Mouse (Mus musculus): ENCODE data around the gene Ubc.

Ubc gene

DNA sequence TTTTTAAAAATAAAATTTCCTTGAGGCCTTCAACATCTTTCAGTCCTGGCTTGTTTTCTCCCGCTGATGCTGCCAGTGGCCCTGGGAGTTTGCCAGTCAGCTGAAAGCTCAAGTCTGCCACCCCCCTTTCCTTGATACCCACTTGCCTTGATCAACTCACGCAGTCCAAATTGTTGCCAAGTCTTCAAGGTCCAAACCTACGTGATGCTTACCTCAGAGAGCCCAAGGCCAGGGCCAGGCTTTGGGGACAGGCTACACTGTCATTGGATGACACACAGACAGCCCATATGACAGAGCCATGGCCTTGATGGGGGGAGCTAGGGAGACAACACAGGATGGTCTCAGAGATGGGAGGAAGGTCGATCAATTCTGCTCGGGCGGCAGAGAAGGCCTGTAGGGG is 45.7 kb downstream of the Ubc start:
- DNase-seq, result no peak

DNA sequence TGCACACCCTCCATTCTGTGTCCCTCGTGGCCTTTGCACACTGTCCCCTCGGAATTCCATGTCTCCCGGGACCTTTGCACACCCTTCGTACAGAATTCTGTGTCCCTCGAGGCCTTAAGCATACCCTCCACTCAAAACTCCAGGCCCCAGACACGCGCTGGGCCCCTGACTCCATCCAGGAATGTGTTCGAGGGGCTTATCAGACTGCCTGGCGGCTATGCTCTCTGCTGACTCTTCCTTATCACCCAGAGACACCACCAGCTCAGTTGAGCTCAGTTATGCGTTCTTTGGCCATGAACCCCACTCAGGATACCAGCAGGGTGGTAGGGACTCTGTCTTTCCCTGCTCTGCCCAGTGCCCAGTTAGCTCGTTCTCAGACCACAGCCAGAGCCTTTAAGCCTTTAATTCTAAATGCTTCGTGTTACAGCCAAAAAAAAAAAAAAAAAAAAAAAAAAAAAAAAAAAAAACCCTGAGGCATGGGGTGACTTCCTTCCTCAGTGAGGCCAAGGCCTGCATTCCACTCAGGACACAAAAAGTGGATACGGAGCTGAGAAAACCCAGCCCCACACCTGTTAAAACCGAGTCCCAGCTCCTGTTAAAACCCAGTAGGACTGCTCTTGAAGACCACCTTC is 48.4 kb downstream of the Ubc start:
- DNase-seq, result no peak

DNA sequence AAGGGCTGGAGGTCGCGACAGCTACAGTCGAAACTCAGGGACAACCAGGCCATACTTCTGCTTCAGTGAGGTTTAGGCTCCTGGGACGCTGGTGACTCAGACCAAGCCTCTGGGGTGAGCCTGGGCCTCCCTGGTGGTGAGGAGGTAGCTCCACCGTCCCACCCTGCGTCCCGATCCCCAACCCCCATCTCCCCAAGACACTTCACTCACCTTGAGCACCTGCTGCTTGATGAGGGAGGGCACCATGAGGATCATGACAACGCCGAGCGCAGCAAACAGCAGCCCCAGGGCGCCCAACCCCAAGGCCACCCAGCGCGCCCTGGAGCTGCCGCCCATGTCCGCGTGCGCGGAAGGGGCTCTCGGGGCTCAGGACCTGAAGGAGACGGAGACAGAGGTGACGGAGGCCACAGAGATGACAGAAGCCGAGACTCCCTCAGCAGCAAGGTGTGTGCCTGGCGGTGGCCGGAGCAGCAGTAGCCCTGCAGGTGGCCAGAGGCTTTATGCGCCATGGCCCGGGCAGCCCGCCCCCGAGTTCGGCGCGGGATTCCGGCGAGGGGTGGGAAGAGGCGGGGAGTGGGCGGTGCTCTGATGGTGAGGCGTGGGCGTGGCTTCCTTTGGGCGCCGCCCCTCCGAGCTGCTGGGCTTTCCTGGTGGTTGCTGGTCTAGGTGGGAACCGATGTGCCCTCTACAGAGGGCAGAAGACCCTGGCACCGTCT is 49.3 kb downstream of the Ubc start, which contains the start of gene Scarb1:
Gene Scarb1, minus strand, starts transcription at position 548 of the 716 bp plus-strand sequence.
- DNase-seq, result peak; percentile 90

DNA sequence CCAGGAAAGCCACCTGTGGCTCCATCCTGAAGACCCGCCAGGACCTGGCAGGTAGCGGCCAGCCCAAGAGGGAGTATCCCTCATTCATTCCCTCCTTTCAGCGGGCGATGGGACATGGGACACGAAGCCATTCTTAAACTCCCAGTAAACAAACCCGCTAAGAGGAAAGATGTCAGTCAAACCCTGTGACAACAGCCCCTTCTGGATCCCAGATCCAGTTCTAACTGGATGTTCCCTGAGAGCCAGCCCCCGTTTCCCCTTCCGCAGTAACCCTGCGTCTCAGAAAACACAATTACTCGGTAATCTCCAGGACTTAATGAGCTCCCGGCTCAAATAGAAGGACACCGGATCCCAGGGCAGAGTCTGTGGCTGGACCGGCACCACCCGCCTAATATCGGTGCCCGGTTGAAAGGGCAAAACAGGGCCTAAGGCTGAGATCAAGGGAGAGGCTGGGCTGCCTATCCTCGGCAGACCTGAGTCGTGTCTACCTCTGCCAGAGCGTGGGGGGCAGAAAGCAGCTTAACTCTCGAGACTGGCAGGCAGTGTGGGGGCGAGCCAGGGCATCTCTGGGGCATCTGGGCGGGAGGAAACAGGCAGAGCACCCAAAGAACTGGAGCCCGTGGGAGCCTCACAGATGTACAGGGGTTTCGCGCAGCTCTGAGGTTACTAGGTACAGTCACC is 50.0 kb downstream of the Ubc start:
- DNase-seq, result no peak

DNA sequence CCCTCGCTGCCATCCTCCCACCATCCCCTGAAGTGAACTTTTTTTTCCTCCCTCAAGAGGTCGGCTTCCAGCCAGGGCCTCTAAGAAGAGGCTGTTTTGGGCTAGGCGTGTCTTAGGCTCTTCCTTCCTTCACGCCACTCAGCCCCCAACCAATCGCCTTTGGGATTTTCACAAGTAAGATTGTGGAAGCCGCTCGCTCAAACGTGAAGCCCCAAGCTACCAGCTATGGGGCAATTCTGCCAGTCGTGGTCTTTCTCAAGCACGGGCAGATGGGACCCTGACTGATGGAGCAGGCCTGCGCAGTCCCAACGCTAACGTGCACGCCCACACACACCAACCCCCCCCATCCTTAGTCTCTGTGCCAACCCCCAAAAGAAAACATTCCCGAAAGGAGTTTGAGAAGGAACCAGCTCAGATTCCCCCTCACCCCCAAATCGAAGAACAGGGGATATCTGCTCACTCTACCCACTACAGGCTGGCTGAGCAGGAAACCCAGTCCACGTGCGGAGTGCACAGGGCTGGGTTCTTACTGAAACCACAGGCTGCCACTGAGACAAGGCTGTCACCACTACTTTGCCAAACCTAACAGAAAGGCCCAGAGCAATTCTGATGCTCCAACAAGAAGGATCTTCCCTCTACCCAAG is 50.8 kb downstream of the Ubc start:
- peak; percentile 41 for DNase-seq

DNA sequence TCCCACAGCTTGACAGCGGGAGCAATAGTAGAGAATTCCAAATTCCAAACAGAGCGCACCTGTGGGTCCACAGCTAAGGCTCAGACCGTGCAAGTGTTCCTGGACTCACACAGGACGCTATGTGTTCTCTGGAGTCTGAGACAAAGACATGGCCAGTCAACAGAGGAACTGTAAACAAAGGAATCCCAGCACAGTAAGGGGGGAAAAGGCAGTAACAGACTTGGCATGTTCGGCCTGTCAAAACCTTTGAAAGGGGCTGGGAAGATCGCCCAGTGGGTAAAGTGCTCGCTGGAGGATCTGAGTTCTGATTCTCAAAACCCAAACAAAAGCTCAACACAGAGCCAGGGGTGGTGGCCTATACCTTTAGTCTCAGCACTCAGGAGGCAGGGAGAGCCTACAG is 52.5 kb downstream of the Ubc start:
- no peak for DNase-seq

DNA sequence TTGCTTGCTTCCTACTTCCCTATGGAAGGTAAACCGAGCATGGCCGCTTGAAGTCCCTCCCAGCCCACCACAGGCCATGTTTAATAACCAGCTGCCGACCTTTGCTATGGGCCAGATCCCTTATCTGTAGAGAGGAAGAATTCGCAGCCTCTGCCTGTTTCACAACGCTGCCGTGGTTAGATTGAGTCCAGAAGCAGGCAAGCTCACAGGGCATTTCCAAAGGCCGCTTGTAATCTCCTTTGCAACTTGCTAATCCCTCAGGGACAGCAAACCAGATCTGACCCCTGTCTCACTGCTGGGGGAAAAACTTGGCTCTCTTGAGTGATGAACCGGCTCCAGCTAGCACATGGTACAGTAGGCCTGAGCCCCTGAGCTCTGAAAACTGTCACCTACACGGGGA is 53.0 kb downstream of the Ubc start:
- DNase-seq, result no peak
